Mouse (Mus musculus) C2C12 (cell line): Measurements from ENCODE around the gene Map2.

Experiments
- CTCF ChIP-seq: IDR thresholded peaks from one replicate; pipeline ENCODE4 v1.5.1; 2011; ENCODE audit not compliant: control insufficient read depth, insufficient read depth, insufficient read length
- MYOD1 ChIP-seq: IDR thresholded peaks from one replicate; pipeline ENCODE4 v1.6.1; 2011; ENCODE audit warnings: low read depth; ENCODE audit not compliant: control insufficient read depth, insufficient read length

DNA sequence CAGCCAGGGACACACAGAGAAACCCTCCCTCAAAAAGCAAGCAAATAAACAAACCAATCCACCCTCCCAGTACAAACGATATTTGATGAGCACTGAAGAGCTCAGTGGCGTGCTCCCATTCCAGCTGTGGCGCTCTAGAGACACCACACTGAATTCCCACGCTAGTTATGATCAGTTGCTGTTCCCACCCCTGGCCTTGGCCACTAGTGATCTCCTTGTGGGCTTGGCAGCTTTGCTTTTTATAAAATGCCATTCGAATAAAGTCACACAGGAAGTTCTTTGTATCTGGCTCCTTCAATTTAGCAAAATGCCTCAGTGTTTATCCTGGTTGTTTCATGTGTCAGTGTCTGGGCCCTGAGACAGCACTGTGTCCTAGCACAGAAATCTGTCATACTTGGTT, 6.4 kb upstream of the Map2 start:
- no peak for TF ChIP-seq CTCF
- no peak for TF ChIP-seq MYOD1
